Mouse (Mus musculus) heart, embryonic 16.5 days (tissue): Measurements from ENCODE around the gene Ccl28. TPM values are rescaled to one million over a fixed set of nuclear protein-coding genes. Genes with fewer than 3 reads are reported as not detected.
"Not testable (repeated sequence)": the region's sequence is repeated elsewhere in the genome, so short reads cannot be mapped to it uniquely, and the experiment has no call there.

Source experiments
- ATAC-seq: fragments of 200-750 bp; cut with Nextera tagmentation; replicated peaks from 2 replicates; pipeline ENCODE4 v1.8.0; 2017; ENCODE audit warnings: moderate number of reproducible peaks; ENCODE audit not compliant: insufficient read depth, low FRiP score; ENCODE audit errors: extremely low read depth
- H3K27ac ChIP-seq: fragments of 300-500 bp; sonication (generic); 2 replicates; pipeline ENCODE4 v1.5.1; 2014; ENCODE audit warnings: mild to moderate bottlenecking, low read length, control low read depth, moderate library complexity
- H3K27me3 ChIP-seq: fragments of 300-500 bp; sonication (generic); 2 replicates; pipeline ENCODE4 v1.6.1; 2014; ENCODE audit warnings: low read length, mixed read lengths; ENCODE audit not compliant: control insufficient read depth, insufficient read depth
- H3K36me3 ChIP-seq: fragments of 300-500 bp; sonication (generic); 2 replicates; pipeline ENCODE4 v1.6.1; 2014; ENCODE audit not compliant: control insufficient read depth, insufficient read depth
- H3K4me1 ChIP-seq: fragments of 300-500 bp; sonication (generic); 2 replicates; pipeline ENCODE4 v1.6.1; 2014; ENCODE audit warnings: low read length, mixed read lengths; ENCODE audit not compliant: control insufficient read depth, insufficient read depth
- H3K4me2 ChIP-seq: fragments of 300-500 bp; sonication (generic); 2 replicates; pipeline ENCODE4 v1.6.1; 2014; ENCODE audit warnings: low read depth, mild to moderate bottlenecking, control low read depth, low read length
- H3K4me3 ChIP-seq: fragments of 300-500 bp; sonication (generic); 2 replicates; pipeline ENCODE4 v1.5.1; 2014; ENCODE audit warnings: mild to moderate bottlenecking, control low read depth, low read length
- H3K9ac ChIP-seq: fragments of 300-500 bp; sonication (generic); 2 replicates; pipeline ENCODE4 v1.6.1; 2014; ENCODE audit warnings: low read length, control low read depth
- H3K9me3 ChIP-seq: fragments of 300-500 bp; sonication (generic); replicated peaks from 2 replicates; pipeline ENCODE4 v1.6.1; 2016; ENCODE audit warnings: low read length; ENCODE audit not compliant: control insufficient read depth
- WGBS: fragments of 180-500 bp; shearing (Covaris S2); extraction: QIAGEN DNeasy Blood & Tissue Kit; methylation state at CpG from one replicate; pipeline ENCODE4 v1.1.7; 2014; 5-methylcytosine and 5-hydroxymethylcytosine counted together
- polyA plus RNA-seq: library from polyadenylated mRNA; unstranded; fragments of >200 nt; fragmentation: Nextera tagmentation; extraction: Ambion mirVana; gene quantifications from 2 replicates; pipeline ENCODE4 v1.2.1, GENCODE M21; 2015

Ccl28 gene
- polyA plus RNA-seq, 1 experiment from 2014 or later, result not detected

DNA sequence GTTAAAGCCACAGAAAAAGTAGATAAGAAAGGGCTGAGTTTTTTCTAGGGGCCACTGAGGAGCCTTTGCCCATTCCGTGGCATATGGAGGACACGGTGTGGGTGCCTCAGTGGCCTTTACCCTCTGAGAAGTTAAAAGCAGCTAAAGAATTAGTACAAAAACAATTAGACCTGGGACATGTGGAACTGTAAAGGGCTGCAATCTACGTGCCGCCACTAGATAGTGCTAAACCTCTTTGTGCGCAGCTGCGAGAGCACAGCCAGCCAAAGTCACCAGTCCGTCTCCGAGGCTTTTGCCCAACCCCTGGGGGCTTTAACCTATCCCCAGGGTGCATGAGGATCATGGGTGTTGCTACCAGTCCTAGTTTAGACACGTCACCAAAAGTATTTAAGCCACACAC is 37.8 kb downstream of the Ccl28 start:
- H3K4me1 ChIP-seq, ATAC-seq, H3K4me3 ChIP-seq, H3K27ac ChIP-seq, H3K9me3 ChIP-seq, H3K9ac ChIP-seq, H3K4me2 ChIP-seq, H3K36me3 ChIP-seq, H3K27me3 ChIP-seq: not testable (repeated sequence)
- WGBS, result 82% methylated on average over 4 of the region's 9 CpGs

DNA sequence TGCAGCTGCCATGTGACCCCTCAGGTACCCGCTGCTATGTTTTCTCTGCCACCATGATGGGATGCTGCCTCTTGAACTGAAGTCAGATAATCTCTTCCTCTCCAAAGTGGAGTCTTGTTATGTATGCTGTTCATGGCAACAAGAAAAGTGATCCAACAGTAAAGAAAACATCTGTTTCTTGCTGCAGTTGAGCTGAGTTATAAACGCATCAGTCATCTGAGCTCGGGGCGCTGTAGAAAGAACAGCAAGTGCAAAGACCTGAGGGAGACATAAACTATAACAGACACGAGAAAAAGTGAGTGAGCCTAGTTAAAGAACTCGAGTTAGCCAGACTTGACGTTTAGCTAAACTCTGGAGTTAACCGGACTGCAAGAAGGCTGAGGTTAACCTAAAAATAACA is 55.2 kb downstream of the Ccl28 start:
- Histone ChIP-seq H3K4me2 (no peak overlapping the region), H3K36me3 (no peaks in the 10 kb centered on the region), H3K27me3 (no peaks in the 10 kb centered on the region), H3K27ac (no peak overlapping the region), H3K9me3 (no peaks in the 10 kb centered on the region), H3K9ac (no peak overlapping the region), H3K4me3 (no peak overlapping the region), H3K4me1 (no peaks in the 10 kb centered on the region)
- WGBS, result 75% methylated on average over 8 of the region's 8 CpGs
- no peak for ATAC-seq

DNA sequence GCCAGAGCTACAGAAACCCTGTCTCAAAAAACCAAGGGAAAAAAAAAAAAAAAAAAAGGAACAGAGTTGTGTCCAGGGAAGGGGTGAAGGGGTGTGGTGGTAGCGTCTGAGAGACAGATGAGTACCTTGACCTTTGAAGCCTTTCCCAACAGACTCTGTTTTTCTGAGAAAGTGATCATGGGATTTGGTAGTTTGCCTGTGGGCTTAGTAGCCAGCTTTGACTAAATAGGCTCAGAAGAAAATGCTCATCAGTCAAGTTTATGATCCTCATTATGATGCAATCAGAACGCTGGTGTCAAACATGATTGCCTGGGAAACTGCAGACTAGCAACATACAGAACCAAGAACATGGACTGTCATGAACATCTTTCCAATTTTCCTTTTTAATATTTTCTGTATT is 56.1 kb downstream of the Ccl28 start:
- Histone ChIP-seq H3K9ac (no peak overlapping the region), H3K27ac (no peak overlapping the region), H3K36me3 (no peaks in the 10 kb centered on the region), H3K27me3 (no peaks in the 10 kb centered on the region), H3K4me2 (no peak overlapping the region), H3K9me3 (no peaks in the 10 kb centered on the region), H3K4me3 (no peak overlapping the region), H3K4me1 (no peaks in the 10 kb centered on the region)
- no peak for ATAC-seq
- 68% methylated on average over 2 of the region's 2 CpGs for WGBS

DNA sequence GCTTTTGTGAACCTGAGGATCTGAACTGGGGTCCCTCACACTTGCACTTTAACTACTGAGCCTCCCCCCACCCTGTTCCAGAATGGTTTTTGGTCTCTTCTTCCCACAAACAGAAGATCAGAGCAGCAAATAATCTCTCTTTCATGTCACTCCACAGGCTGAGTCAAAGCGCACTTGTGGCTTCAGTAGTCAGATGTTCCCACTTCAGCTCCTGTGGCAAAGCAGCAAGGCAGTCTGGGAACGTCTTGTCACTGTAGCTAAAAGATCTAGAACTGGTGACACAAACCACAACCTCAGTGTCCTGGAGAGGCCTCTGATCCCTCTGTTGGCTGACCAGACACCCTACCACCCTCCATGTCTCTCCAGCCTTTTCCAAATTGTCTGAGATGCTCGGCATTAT is 57.5 kb downstream of the Ccl28 start:
- H3K27ac ChIP-seq, result no peak overlapping the region
- H3K4me3 ChIP-seq, result no peak overlapping the region
- H3K36me3 ChIP-seq, result no peaks in the 10 kb centered on the region
- no peaks in the 10 kb centered on the region for H3K9me3 ChIP-seq
- WGBS, result 64% methylated on average over 3 of the region's 3 CpGs
- no peak for ATAC-seq
- H3K27me3 ChIP-seq, result no peaks in the 10 kb centered on the region
- no peaks in the 10 kb centered on the region for H3K4me1 ChIP-seq
- H3K9ac ChIP-seq, result no peak overlapping the region
- no peak overlapping the region for H3K4me2 ChIP-seq

DNA sequence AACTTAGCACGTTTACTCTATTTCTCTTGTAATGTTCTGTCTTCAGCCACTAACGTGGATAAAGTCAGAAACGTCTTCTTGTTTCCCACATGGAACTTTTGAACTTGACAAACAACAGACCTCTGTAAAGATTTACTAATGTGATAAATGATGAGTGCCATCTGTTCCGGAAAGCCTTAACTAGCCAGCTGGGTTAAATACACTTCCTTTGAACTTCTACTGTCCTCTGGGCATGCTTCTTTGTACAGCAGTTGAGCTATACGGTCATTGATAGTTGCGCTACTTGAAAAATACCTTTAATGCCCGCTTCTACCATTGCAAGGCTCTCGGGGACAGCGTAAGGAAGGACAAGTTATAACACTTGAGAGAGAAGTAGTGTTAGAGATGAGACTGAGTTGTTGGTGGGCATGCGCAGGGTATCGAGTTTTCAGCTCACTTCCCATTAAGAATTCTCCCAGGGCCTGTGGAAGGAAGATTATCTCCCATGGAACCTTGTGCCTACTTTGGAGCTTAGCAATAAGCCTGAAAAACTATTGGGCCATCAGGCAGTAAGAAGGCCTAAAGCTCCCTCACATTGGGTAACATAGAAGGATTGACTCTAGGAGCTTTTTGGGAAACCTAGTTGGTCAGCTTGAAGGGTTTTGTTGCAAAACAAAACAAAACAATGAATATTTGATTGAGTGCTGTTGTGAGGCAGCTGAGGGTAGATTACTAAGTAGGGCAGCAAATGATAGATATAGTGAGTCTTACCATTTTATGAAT is 61.0 kb downstream of the Ccl28 start:
- Histone ChIP-seq H3K27me3 (no peaks in the 10 kb centered on the region), H3K36me3 (no peaks in the 10 kb centered on the region), H3K9me3 (no peaks in the 10 kb centered on the region), H3K9ac (no peak overlapping the region), H3K4me3 (no peak overlapping the region), H3K27ac (no peak overlapping the region), H3K4me2 (no peak overlapping the region), H3K4me1 (no peaks in the 10 kb centered on the region)
- 73% methylated on average over 11 of the region's 11 CpGs for WGBS
- no peak for ATAC-seq

- H3K4me1 ChIP-seq, result peaks cover 12% of the 10 kb centered on the region
- H3K27ac ChIP-seq, result peak overlapping the region; percentile 46; the same call in 1 of the 2 replicates
- peaks cover 2% of the 10 kb centered on the region; the same call in 1 of the 2 replicates for H3K36me3 ChIP-seq
- peak overlapping the region; percentile 67 for H3K4me2 ChIP-seq
- 0 out of 2 replicates have a peak overlapping the region, but pooled peaks have one; percentile 43 for H3K9ac ChIP-seq
- WGBS, result 9% methylated on average over 5 of the region's 5 CpGs
- H3K27me3 ChIP-seq, result no peaks in the 10 kb centered on the region
- ATAC-seq, result no peak
- H3K9me3 ChIP-seq, result no peaks in the 10 kb centered on the region
- peak overlapping the region; percentile 86 for H3K4me3 ChIP-seq
Observed at GRCm38 (mm10) chr13:119689709-119690038, 66.1 kb downstream of the Ccl28 start.

- H3K4me1 ChIP-seq, result peaks cover 12% of the 10 kb centered on the region
- H3K27ac ChIP-seq, result peak within 1 kb of the TSS; percentile 98
- H3K4me3 ChIP-seq, result peak within 1 kb of the TSS; percentile 86
- H3K4me2 ChIP-seq, result peak within 1 kb of the TSS; percentile 67
- no peaks in the 10 kb centered on the region for H3K9me3 ChIP-seq
- peak within 1 kb of the TSS; percentile 93 for H3K9ac ChIP-seq
- peaks cover 2% of the 10 kb centered on the region; the same call in 1 of the 2 replicates for H3K36me3 ChIP-seq
- WGBS, result 1% methylated on average over 59 of the region's 59 CpGs
- ATAC-seq, result peak; percentile 99
- H3K27me3 ChIP-seq, result no peaks in the 10 kb centered on the region
Observed at GRCm38 (mm10) chr13:119690039-119690728, 66.6 kb downstream of the Ccl28 start, which contains the start of gene Hmgcs1. Gene Hmgcs1 (plus strand): TSS chr13:119690379.

GRCm38 (mm10) chr13:119690876-119691620 is 67.4 kb downstream of the Ccl28 start:
- WGBS, result 3% methylated on average over 7 of the region's 7 CpGs
- peak overlapping the region; percentile 93 for H3K9ac ChIP-seq
- peaks cover 2% of the 10 kb centered on the region; the same call in 1 of the 2 replicates for H3K36me3 ChIP-seq
- H3K27ac ChIP-seq, result peak overlapping the region; percentile 98
- H3K9me3 ChIP-seq, result no peaks in the 10 kb centered on the region
- H3K27me3 ChIP-seq, result no peaks in the 10 kb centered on the region
- peak overlapping the region; percentile 86 for H3K4me3 ChIP-seq
- ATAC-seq, result peak; percentile 0; the same call in 1 of the 2 replicates
- peak overlapping the region; percentile 64 for H3K4me2 ChIP-seq
- H3K4me1 ChIP-seq, result peaks cover 12% of the 10 kb centered on the region
